Mouse (Mus musculus): ENCODE measurements around the gene Abca7. TPM values are rescaled to one million over a fixed set of nuclear protein-coding genes. Genes with fewer than 3 reads are reported as not detected.

Gene Abca7
- total RNA-seq, 2 experiments from 2014 or later: 7.0 to 8.5 TPM

- peak; percentile 75 to 81 for DNase-seq
- intact Hi-C loops (cut with DNase I): loop anchor here (2.0 to 5.0 kb wide), 2 partner anchors 46 to 64 kb away; no protein-coding TSS in a partner anchor
These were observed 7.6 kb upstream of the Abca7 start, which contains the start of gene Cnn2 for GRCm38 (mm10) chr10:79988506-79989271. Gene Cnn2 (plus strand): TSS chr10:79988584.

DNA sequence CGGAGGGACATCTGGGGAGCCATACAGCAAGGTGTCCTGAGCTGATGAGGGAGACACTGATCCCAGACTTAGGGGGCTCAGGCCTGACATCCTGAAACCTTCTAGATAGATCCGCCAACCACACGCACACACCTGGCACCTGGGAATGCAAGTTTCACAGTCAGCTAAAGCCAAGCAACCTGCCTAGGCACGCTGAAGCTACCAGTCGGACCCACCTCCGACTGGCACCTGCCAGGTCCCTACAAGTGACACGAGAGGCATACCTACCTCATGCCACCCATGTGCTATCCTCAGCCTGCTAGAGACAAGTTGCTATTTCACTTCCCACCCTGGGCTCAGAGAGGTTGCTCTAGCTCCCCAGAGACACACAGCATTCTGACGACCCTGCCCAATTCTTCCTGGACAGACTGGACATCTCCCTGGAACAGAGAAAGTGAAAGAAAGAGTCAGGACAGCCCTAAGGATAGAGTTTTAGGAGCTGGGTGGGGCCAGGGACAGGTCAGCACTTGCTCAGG, 7.0 kb upstream of the Abca7 start:
- no peak for DNase-seq
- intact Hi-C loops (cut with DNase I): loop anchor here (2.0 to 5.0 kb wide), 2 partner anchors 45 to 63 kb away; no protein-coding TSS in a partner anchor

GRCm38 (mm10) chr10:79989870-79990269, 6.4 kb upstream of the Abca7 start:
- no peak for DNase-seq
- intact Hi-C loops (cut with DNase I): loop anchor here (2.0 to 5.0 kb wide), 2 partner anchors 45 to 62 kb away; no protein-coding TSS in a partner anchor

DNA sequence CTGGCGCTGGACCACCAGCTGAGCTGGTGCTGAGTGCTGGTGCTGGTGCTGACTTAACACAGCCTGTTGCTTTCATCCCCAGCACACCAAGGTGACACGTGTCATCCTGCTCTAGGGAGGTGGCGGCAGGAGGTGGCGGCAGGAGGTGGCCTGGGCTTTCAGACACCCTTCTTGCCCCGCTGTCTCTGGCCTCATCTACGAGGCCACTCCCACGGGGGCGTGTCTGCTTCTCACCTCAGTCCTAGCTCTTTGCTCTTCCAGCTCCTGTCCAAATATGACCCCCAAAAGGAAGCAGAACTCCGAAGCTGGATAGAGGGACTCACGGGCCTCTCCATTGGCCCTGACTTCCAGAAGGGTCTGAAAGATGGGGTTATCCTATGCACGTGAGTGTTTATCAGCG, 5.2 kb upstream of the Abca7 start:
- DNase-seq: no peak
- intact Hi-C loops (cut with DNase I): no loop called here

GRCm38 (mm10) chr10:79991548-79991947, 4.7 kb upstream of the Abca7 start:
- intact Hi-C loops (cut with DNase I): no loop called here
- DNase-seq: no peak

DNA sequence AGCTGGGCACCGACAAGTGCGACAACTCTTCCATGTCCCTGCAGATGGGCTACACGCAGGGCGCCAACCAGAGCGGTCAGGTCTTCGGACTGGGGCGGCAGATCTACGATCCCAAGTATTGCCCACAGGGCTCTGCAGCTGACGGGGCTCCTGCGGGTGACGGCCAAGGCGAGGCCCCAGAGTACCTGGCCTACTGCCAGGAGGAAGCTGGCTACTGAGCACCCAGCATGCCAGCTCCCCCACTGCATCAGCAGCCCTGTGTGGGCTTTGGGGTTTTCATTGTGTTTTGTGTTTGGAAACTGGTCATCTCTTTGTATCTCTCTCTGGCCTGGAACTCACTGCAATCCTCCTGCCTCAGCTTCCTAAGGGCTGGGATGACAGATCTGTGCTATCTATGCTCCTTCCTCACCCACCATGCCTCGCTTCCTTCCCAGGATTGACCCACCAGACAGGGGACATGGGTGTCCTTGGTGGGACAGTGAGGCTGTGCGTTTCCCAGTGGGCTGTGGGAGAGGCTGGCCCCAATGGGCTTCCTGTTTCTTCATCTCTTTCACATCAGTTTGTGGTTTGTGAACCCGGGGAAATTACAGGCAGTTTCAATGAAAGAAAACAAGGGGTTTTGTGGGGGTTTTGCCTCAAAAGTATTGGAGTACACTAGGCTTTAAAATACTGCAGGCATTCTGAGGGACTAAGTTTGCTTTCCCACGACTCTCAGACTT, 1.7 kb upstream of the Abca7 start:
- peak in 1 of 2 experiments; percentile 56 for DNase-seq
- intact Hi-C loops (cut with DNase I): no loop called here

DNA sequence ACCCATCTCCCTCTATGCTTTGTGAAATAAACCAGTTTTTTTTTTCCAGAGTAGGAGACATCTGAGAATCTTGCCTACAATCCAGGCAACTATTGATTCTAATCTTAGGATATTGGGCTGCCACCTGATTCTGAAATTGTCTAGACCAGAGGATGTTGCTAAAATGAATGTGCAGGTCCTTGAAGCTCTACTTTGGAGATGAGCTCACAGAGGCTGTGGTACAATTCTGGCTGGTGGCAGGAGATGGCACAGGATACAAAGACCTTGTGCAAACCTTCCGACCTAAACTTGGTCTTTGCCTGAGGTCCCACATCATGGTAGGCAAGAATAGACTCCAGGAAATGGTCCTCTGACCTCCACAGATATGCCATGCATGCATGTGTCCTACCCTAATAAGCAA, 658 bp upstream of the Abca7 start:
- intact Hi-C loops (cut with DNase I): no loop called here
- no peak for DNase-seq

DNA sequence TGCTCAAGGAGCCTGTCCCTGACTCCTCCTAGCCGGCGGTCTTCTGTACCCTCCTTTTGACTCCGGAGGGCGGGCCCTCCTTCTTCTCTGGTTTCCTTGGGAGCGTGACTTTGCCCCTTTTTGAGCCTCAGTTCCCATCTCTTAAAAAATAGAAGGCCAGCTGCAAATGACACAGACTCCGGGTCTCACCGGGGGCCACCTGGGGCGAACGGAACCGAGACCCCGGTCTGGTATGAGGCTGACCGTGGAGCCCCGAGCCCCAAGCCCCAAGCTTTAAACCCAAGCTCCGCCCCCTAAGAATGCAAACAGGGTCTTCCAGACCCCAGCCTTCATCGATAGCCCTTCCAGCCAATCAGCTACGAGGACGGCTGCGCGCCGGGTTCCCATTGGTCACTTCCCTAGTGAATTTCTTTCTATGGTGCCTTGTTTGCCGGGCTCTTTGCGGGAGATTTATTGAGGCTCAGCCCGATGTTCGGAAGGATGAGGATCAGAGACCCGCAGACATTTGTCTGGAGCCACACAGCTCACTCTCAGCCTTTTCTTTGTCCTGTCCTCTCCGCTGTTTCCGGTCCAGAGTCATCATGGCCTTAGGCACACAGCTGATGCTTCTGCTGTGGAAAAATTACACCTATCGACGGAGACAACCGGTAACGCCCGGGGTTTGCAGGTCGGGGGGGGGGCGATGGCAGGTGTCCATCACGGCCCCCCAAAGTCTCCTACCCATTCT, 903 bp downstream of the Abca7 start:
- intact Hi-C loops (cut with DNase I): no loop called here
- DNase-seq: peak; percentile 62 to 70

- intact Hi-C loops (cut with DNase I): no loop called here
- DNase-seq: peak; percentile 55 to 60
These were observed 1.5 kb downstream of the Abca7 start for GRCm38 (mm10) chr10:79997819-79998218.

DNA sequence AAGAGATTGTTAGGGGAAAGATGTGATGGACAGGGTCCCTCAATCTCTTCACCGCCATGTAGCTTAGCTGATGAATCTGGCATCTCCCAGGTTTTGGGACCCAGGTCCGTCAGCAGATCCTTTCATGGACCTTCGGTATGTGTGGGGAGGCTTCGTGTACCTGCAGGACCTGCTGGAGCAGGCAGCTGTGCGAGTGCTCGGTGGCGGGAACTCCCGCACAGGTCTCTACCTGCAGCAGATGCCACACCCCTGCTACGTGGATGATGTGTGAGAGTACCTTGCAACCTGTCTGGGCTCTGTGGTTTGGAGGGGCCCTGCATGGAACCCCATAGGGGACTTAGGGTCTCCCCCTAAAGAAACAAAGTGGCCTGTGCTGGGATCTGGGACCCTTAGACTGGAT, 5.7 kb downstream of the Abca7 start:
- no peak for DNase-seq
- intact Hi-C loops (cut with DNase I): no loop called here

DNA sequence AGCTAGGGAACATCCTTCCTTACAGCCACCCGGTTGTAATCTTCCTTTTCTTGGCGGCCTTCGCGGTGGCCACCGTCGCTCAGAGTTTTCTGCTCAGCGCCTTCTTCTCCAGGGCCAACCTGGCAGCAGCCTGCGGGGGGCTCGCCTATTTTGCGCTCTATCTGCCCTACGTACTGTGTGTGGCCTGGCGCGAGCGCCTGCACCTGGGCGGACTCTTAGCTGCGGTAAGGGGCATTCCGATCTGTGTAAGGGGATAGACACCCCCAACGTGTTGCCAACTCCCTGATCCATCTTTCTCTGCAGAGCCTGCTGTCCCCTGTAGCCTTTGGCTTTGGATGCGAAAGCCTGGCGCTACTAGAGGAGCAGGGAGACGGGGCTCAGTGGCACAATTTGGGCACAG, 6.5 kb downstream of the Abca7 start:
- intact Hi-C loops (cut with DNase I): no loop called here
- DNase-seq: no peak

DNA sequence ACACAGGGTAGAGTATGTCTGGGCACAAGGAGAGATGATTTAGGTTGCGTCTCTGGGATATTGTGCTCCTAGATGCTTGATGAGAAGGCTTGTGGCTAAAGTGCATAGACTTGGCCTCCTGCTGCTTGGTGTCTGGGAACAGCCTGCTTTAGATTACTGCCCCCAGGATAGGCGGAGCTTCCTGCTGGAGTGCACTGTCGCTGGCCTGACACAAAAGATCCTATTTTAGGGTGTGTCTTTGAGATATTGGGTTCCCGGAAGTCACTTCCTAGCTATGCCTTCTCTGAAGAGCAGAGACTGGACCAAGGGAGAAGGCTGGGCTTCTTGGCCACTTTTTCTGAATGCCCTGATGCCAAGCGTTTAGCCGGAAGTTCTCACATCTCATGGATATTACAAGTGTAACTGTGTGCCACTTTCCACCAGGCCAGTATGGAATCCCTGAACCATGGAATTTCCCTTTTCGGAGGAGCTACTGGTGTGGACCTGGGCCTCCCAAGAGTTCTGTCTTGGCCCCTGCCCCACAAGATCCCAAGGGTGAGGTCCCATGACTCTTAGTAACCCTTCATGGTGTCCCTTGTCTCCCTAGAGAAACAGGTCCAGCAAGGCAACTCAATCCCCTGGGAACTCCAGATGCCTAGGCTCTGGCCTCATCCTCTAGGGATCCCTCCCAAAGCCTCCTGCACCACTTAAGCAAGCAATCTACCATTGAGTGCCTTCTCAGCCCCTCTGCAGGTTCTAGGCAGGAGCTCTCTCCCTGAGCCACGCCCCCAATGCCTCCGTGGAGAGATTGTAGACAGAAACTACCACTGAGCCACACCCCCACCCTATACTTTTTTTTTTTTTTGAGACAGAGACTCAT, 7.3 kb downstream of the Abca7 start:
- no peak for DNase-seq
- intact Hi-C loops (cut with DNase I): no loop called here

DNA sequence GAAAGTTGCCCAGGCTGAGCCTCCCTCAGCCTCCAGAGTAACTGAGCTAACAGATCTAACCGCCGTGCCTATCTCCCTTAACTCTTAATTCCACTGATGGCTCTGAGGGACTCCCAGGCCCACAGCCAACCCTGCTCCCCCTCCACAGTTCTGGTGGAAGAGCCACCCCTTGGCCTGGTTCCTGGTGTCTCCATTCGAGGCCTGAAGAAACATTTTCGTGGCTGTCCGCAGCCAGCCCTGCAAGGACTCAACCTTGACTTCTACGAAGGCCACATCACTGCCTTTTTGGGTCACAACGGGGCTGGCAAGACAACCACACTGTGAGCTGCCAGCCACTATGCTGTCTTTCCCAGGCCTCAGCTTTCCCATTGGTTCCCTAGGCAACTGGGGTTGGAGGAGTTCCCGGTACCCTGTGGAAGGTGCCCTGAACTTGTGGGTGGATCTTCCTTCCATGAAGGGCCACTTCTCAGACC, 8.0 kb downstream of the Abca7 start:
- intact Hi-C loops (cut with DNase I): no loop called here
- no peak for DNase-seq

GRCm38 (mm10) chr10:80011740-80012139, 15.4 kb downstream of the Abca7 start:
- intact Hi-C loops (cut with DNase I): no loop called here
- no peak for DNase-seq

DNA sequence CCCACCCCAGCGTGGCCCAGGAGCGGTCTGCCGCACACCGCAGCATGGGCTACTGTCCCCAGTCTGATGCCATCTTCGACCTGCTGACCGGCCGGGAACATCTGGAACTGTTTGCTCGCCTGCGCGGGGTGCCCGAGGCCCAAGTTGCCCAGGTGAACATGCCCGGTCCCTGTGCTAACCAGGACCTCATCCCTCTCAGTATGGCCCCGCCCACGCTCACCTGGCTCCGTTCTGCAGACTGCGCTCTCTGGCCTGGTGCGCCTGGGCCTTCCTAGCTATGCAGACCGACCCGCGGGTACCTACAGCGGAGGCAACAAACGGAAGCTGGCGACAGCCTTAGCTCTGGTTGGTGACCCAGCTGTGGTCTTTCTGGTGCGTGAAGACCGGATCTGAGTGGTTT, 17.3 kb downstream of the Abca7 start:
- no peak for DNase-seq
- intact Hi-C loops (cut with DNase I): no loop called here

GRCm38 (mm10) chr10:80014484-80015290, 18.4 kb downstream of the Abca7 start:
- DNase-seq: no peak
- intact Hi-C loops (cut with DNase I): no loop called here

DNA sequence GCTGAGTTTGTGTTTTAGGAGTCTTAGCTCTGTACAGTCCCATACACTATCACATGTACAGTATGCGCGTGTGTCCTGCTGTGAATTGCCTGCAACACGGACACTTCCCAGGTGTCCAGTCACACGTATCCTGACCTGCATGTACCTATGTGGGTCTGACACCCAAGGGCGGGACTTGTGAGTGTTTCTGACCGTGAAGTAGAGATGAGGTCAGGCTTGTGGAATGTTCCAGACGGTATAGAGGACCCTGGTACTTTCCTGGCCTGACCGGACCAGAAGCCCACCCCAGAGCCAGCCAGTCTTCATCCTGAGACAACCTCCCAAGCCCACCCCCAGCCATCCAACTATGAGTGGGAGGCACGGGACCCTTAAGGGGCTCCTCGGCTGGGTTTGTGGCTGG, 19.3 kb downstream of the Abca7 start:
- no peak for DNase-seq

GRCm38 (mm10) chr10:80016511-80016910, 20.2 kb downstream of the Abca7 start, which contains the start of gene Arhgap45:
Gene Arhgap45 (plus strand): TSS chr10:80016653.
- intact Hi-C loops (cut with DNase I): no loop called here
- peak in 1 of 2 experiments; percentile 37 for DNase-seq

More for the DNA sequence above, 19.3 kb downstream of the Abca7 start:
- intact Hi-C loops (cut with DNase I): no loop called here

DNA sequence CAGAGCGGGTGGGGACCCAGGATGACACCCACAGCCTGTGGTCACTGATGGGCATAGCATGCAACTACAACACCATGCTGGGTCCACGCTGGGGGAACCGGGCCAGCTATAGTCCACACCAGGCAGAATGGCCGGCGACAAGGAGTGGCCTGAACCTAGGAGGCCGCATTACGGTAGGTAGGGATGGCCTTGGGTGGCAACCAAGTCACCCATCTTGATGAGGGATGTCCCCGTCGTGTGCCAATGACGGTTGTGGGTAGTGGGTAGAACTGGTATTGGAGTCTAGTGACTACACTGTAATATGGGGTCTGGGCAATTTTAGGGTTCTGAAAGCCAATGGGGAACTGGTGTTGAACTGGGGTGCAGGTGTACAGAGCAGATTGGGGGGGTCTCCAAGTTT, 20.6 kb downstream of the Abca7 start:
- no peak for DNase-seq
- intact Hi-C loops (cut with DNase I): no loop called here

All from heart, postnatal 14 days (tissue).